Mouse (Mus musculus) embryo, embryonic 10 days (tissue): ENCODE results near the gene Cwc25.
"Not testable (repeated sequence)": the region's sequence is repeated elsewhere in the genome, so short reads cannot be mapped to it uniquely, and the experiment has no call there.

Experiments used
- DNase-seq: peaks from one replicate; pipeline ENCODE4 v3.0.0-alpha.2; 2015; ENCODE audit warnings: low spot score

Cwc25 gene

GRCm38 (mm10) chr11:97775808-97776496 lies 9.6 kb upstream of the Cwc25 start, which contains the start of gene 1700001P01Rik:
TSS of gene 1700001P01Rik (minus strand) at chr11:97775918.
- peak; percentile 37 for DNase-seq

GRCm38 (mm10) chr11:97775186-97775585 lies 8.8 kb upstream of the Cwc25 start:
- DNase-seq = no peak

- no peak for DNase-seq
These were observed 5.1 kb upstream of the Cwc25 start for GRCm38 (mm10) chr11:97771410-97771809.

GRCm38 (mm10) chr11:97769704-97770103 lies 3.3 kb upstream of the Cwc25 start:
- DNase-seq = no peak

- no peak for DNase-seq
These were observed 4.7 kb downstream of the Cwc25 start for GRCm38 (mm10) chr11:97761638-97762037.

GRCm38 (mm10) chr11:97758942-97759341 lies 7.4 kb downstream of the Cwc25 start:
- no peak for DNase-seq

GRCm38 (mm10) chr11:97758125-97758524 lies 8.2 kb downstream of the Cwc25 start:
- DNase-seq = no peak

- DNase-seq = no peak
These were observed 13.1 kb downstream of the Cwc25 start for GRCm38 (mm10) chr11:97753277-97753676.

- no peak for DNase-seq
These were observed 17.9 kb downstream of the Cwc25 start for GRCm38 (mm10) chr11:97748496-97748895.

- no peak for DNase-seq
These were observed 18.6 kb downstream of the Cwc25 start for GRCm38 (mm10) chr11:97747773-97748172.

- no peak for DNase-seq
These were observed 21.0 kb downstream of the Cwc25 start for GRCm38 (mm10) chr11:97745331-97745721.

- peak; percentile 98 for DNase-seq
These were observed 21.5 kb downstream of the Cwc25 start for GRCm38 (mm10) chr11:97744718-97745330.

- peak; percentile 65 for DNase-seq
These were observed 22.2 kb downstream of the Cwc25 start, which contains the start of gene Pip4k2b for GRCm38 (mm10) chr11:97744063-97744717. TSS of gene Pip4k2b (minus strand) at chr11:97744704.

- no peak for DNase-seq
These were observed 22.9 kb downstream of the Cwc25 start for GRCm38 (mm10) chr11:97743423-97743822.

- no peak for DNase-seq
These were observed 23.8 kb downstream of the Cwc25 start for GRCm38 (mm10) chr11:97742591-97742990.

- DNase-seq = no peak
These were observed 24.2 kb downstream of the Cwc25 start for GRCm38 (mm10) chr11:97742157-97742556.

GRCm38 (mm10) chr11:97740190-97740589 lies 26.2 kb downstream of the Cwc25 start:
- DNase-seq = no peak

- no peak for DNase-seq
These were observed 27.2 kb downstream of the Cwc25 start for GRCm38 (mm10) chr11:97739155-97739554.

- DNase-seq = no peak
These were observed 27.7 kb downstream of the Cwc25 start for GRCm38 (mm10) chr11:97738703-97739102.

- DNase-seq = no peak
These were observed 28.8 kb downstream of the Cwc25 start for GRCm38 (mm10) chr11:97737600-97737999.

- DNase-seq = no peak
These were observed 29.7 kb downstream of the Cwc25 start for GRCm38 (mm10) chr11:97736645-97737044.

- not testable (repeated sequence) for DNase-seq
These were observed 31.5 kb downstream of the Cwc25 start for GRCm38 (mm10) chr11:97734810-97735209.

- peak; percentile 79 for DNase-seq
These were observed 32.7 kb downstream of the Cwc25 start for GRCm38 (mm10) chr11:97733689-97734088.
